Mouse (Mus musculus) neural tube, embryonic 12.5 days (tissue): ENCODE data around the gene Fzd4. TPM values are rescaled to one million over a fixed set of nuclear protein-coding genes. Genes with fewer than 3 reads are reported as not detected.

Source experiments
- ATAC-seq: fragments of 200-750 bp; cut with Nextera tagmentation; 2 replicates; pipeline ENCODE4 v1.8.0; 2017; ENCODE audit warnings: low read depth, mild to moderate bottlenecking, moderate TSS enrichment, moderate library complexity; ENCODE audit not compliant: low FRiP score
- H3K27ac ChIP-seq: fragments of 300-500 bp; sonication (generic); 2 replicates; pipeline ENCODE4 v1.5.1; 2016
- H3K27me3 ChIP-seq: fragments of 300-500 bp; sonication (generic); replicated peaks from 2 replicates; pipeline ENCODE4 v1.6.1; 2016; ENCODE audit warnings: mild to moderate bottlenecking
- H3K36me3 ChIP-seq: fragments of 300-500 bp; sonication (generic); 2 replicates; pipeline ENCODE4 v1.6.1; 2016; ENCODE audit warnings: mild to moderate bottlenecking
- H3K4me1 ChIP-seq: fragments of 300-500 bp; sonication (generic); 2 replicates; pipeline ENCODE4 v1.6.1; 2016
- H3K4me2 ChIP-seq: fragments of 300-500 bp; sonication (generic); replicated peaks from 2 replicates; pipeline ENCODE4 v1.6.1; 2016; ENCODE audit warnings: mild to moderate bottlenecking
- H3K4me3 ChIP-seq: fragments of 300-500 bp; sonication (generic); 2 replicates; pipeline ENCODE4 v1.5.1; 2016
- H3K9ac ChIP-seq: fragments of 300-500 bp; sonication (generic); 2 replicates; pipeline ENCODE4 v1.6.1; 2016; ENCODE audit warnings: mild to moderate bottlenecking
- H3K9me3 ChIP-seq: fragments of 300-500 bp; sonication (generic); 2 replicates; pipeline ENCODE4 v1.6.1; 2016; ENCODE audit warnings: mild to moderate bottlenecking
- WGBS: fragments of 180-500 bp; shearing (Covaris S2); methylation state at CpG from one replicate; pipeline ENCODE4 v1.1.7; 2016; 5-methylcytosine and 5-hydroxymethylcytosine counted together
- polyA plus RNA-seq: library from polyadenylated mRNA; unstranded; fragments of >200 nt; fragmentation: Nextera tagmentation; extraction: Ambion mirVana; gene quantifications from 2 replicates; pipeline ENCODE4 v1.2.1, GENCODE M21; 2016

Gene Fzd4
- polyA plus RNA-seq: 2.7 and 2.9 TPM in 2 replicates

DNA sequence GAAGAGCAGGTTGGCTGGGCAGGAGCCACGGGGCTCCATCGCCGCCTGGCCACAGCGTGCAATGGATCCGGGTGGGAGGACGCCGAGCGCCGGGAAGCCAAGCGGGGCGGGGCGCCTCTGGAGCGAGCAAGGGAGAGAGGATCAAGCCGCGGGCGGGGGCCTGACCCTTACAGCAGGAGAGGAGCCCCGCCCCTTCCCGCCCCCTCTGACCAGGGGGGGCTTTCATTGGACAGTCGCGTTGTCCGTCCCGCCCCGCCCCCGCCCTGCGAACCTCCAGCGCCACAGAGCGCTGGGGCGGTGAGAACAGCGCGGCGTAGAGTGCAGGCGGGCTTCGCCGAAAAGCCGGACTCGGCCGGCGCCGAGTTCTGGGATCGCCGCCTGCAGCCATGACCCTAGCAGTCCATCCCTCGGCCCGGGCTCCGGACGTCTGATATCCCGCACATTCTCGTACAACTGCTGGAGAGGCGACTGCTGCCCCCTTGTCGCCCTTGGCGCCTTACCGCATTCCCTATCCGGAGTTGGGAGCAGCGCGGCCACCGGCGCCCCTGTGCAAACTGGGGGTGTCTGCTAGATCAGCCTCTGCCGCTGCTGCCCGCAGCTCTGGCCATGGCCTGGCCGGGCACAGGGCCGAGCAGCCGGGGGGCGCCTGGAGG, at the start of gene Fzd4, which contains the start of gene Tmem135:
Gene Fzd4, plus strand, starts transcription at position 275 of the 653 bp plus-strand sequence.
Gene Tmem135, minus strand, starts transcription at position 142 of the 653 bp plus-strand sequence.
- Histone ChIP-seq H3K4me2 (peak within 1 kb of the TSS; percentile 94), H3K27ac (peak within 1 kb of the TSS; percentile 32; the same call in 1 of the 2 replicates), H3K36me3 (no peaks in the 10 kb centered on the region), H3K4me1 (peaks cover 4% of the 10 kb centered on the region; the same call in 1 of the 2 replicates), H3K9ac (peak within 1 kb of the TSS; percentile 68), H3K4me3 (peak within 1 kb of the TSS; percentile 57), H3K27me3 (peaks cover 3% of the 10 kb centered on the region; the same call in 1 of the 2 replicates), H3K9me3 (no peaks in the 10 kb centered on the region)
- ATAC-seq: peak; percentile 98
- WGBS: 1% methylated on average over 60 of the region's 62 CpGs

DNA sequence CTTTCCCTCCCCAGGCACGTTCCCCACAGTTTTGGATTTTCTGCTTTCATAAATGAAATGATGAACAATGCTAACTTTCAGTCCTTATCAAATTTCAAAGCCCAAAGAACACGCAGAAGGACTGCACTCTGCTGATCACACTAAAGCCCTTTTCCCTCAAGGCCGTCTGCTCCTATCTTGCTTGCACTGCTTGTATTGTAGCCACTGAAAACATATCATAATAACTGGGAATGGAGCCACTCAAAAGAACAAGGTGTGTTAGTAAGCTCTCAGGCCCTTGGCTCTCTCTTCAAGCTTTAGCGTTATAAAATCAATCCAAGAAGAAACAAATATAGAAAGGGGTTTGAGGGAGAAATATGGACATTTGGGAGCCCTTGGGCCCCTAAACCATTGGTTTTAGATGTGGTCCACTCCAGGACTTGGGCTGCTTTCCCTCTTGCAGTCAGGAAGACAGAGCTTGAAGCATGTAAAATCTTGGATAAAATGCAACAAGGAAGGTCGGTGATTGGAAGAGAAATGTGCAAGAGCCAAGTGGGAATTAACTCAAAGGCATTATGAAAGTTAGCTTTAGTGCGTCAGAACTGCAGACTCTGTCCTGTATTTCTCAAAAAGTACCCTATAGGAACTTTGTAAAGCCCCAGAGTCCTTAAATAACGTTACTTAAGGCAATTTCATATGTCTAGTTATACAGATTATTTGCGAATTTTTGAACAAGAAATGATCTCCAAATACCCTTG, 48.5 kb upstream of the Fzd4 start:
- Histone ChIP-seq H3K36me3 (no peaks in the 10 kb centered on the region), H3K4me2 (no peak overlapping the region), H3K4me3 (no peak overlapping the region), H3K27me3 (no peaks in the 10 kb centered on the region), H3K9ac (no peak overlapping the region), H3K4me1 (no peaks in the 10 kb centered on the region), H3K9me3 (no peaks in the 10 kb centered on the region), H3K27ac (no peak overlapping the region)
- 81% methylated on average over 8 of the region's 8 CpGs for WGBS
- no peak for ATAC-seq

DNA sequence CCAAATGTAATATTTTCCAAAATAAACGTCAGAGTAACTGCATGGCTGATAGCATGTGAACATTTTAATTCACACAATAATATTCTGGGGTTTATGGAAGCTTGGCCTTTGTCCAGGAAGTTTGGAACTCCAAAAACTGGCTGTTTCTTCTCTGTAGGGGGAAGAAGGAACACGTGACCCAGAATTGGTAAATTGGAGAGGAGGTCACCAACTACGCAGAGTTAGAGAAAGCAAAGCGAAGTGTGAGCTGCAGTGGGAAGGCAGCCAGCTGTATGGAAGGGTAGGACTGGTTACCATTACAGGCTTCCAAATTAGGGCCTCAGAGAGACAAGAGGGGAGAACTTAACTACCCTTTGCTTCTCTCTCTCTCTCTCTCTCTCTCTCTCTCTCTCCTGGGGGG, 47.8 kb upstream of the Fzd4 start:
- 72% methylated on average over 4 of the region's 4 CpGs for WGBS
- Histone ChIP-seq H3K4me3 (no peak overlapping the region), H3K9ac (no peak overlapping the region), H3K9me3 (no peaks in the 10 kb centered on the region), H3K4me1 (no peaks in the 10 kb centered on the region), H3K4me2 (no peak overlapping the region), H3K36me3 (no peaks in the 10 kb centered on the region), H3K27me3 (no peaks in the 10 kb centered on the region), H3K27ac (no peak overlapping the region)
- ATAC-seq: no peak

DNA sequence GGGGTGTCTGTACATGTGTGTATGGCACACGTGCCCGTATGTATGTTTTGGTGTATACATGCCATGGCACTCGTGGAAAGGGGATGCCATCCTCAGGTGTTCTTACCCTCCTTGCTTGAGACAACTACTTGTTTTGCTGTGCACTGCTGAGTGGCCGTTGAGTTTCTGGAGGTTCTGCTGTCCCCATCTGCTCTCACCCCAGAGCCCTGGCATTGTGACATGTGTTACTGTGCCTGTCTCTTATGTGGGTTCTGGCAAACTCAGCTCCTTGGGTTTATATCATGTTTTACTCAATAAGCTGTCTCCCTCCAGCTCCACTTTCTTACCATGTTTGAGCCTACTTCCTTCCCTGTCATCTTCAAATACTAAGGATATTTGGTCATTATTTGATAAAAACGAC, 40.2 kb upstream of the Fzd4 start:
- ATAC-seq: no peak
- Histone ChIP-seq H3K27ac (no peak overlapping the region), H3K9me3 (no peaks in the 10 kb centered on the region), H3K36me3 (no peaks in the 10 kb centered on the region), H3K4me3 (no peak overlapping the region), H3K4me1 (no peaks in the 10 kb centered on the region), H3K9ac (no peak overlapping the region), H3K27me3 (no peaks in the 10 kb centered on the region), H3K4me2 (no peak overlapping the region)
- WGBS: 90% methylated on average over 5 of the region's 5 CpGs

DNA sequence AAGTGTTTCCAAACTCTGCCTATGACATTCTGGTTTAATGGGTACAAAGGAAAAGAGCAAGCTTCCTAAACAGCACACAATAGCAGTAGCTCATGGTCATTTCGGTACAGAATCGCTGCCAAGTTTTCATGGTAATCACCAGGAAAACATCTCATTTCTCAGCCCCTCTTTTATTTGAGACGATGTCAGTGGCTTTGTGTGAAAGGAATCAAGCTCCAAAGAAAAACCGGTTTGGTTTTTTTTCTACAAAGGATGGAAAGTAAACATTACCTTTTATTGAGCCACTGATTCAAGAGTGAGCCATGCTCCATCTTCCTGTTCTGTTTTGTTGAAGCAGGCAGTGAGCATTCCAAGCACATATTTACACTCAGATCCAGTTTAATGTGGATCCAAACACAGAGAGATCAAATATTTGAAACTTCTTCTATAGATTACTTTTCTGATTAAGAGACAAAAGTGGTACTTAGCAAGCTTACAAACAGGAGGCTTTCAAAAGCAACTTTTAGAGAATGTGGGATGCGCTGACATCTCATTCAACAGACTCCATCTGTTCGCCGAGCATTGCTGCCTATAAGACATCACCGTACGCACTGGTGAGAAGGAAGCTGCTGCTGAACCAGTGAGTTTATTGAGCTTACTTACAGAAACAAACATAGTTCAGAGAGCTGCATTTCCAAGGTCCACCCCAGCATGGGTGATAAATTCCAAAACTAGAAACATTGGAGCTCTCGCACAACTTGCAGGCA, 38.8 kb upstream of the Fzd4 start:
- no peaks in the 10 kb centered on the region for H3K4me1 ChIP-seq
- no peaks in the 10 kb centered on the region for H3K36me3 ChIP-seq
- no peak overlapping the region for H3K27ac ChIP-seq
- no peak overlapping the region for H3K9ac ChIP-seq
- peak overlapping the region; percentile 16; the same call in 1 of the 2 replicates for H3K4me2 ChIP-seq
- 0 out of 2 replicates have a peak, but pooled peaks have one; percentile 13 for ATAC-seq
- H3K9me3 ChIP-seq: no peaks in the 10 kb centered on the region
- H3K27me3 ChIP-seq: no peaks in the 10 kb centered on the region
- H3K4me3 ChIP-seq: no peak overlapping the region
- 63% methylated on average over 10 of the region's 10 CpGs for WGBS

DNA sequence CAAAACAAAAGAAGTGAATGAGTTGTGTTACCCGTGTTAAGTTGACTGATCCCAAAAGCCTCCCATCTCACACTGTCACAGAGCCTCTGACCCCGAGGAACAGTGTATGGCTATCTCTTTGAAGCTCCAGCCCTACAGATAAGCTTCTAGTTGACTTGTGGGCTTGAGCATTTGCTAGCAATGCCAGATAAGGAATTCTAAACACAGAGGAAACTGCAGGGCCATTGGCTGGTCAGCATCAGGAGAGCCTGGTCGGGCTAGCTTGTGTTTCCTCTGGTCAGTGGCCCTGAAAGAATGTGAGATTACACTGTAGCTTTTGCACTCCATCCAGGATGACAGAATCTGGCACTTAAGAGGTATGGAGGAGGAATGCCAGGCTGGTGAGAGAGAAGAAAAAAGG, 36.5 kb upstream of the Fzd4 start:
- no peak overlapping the region for H3K9ac ChIP-seq
- no peaks in the 10 kb centered on the region for H3K27me3 ChIP-seq
- H3K27ac ChIP-seq: no peak overlapping the region
- H3K4me1 ChIP-seq: no peaks in the 10 kb centered on the region
- WGBS: 54% methylated on average over 3 of the region's 3 CpGs
- H3K4me2 ChIP-seq: no peak overlapping the region
- H3K9me3 ChIP-seq: no peaks in the 10 kb centered on the region
- H3K36me3 ChIP-seq: no peaks in the 10 kb centered on the region
- ATAC-seq: no peak
- no peak overlapping the region for H3K4me3 ChIP-seq

DNA sequence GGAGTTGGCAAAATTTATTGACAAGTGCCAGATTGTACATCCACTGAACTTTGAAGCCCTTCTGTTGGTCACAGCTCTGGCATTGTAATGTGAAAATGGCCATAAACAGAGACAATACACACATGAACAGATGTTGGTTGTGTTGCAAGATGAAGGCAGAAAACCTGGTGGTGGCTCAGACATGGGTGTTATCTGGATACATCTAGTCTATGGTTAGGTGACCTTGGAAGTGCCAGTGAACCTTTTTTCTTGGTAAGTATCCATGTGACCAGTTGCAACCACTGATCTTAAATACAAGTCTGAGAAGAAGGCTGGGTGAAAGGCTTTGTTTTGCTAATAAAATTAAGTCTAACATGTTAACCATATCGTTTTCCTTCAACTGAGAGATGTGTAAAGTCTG, 34.1 kb upstream of the Fzd4 start:
- Histone ChIP-seq H3K4me1 (no peaks in the 10 kb centered on the region), H3K4me3 (no peak overlapping the region), H3K4me2 (no peak overlapping the region), H3K9ac (no peak overlapping the region), H3K27ac (no peak overlapping the region), H3K36me3 (no peaks in the 10 kb centered on the region), H3K27me3 (no peaks in the 10 kb centered on the region), H3K9me3 (no peaks in the 10 kb centered on the region)
- WGBS: 78% methylated on average over 1 of the region's 1 CpGs
- no peak for ATAC-seq

DNA sequence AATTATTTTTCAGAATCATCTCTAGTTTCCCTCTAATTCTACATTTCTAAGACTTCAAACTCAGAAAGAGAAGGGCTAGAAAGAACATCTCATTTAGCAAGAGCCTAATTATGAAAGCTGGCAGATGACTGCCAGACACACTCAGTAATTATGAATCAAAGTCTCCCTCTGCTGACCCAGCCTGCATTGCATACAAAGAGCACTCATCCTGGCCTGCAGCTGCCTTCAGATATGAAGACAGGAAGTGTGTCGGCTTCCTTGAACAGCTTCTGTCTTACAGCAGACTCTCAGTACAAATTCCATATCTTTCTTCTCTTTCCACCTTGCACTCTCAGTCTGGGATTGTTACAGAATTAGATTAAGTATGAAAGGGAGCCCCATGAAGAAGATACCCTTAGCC, 33.2 kb upstream of the Fzd4 start:
- no peak overlapping the region for H3K4me2 ChIP-seq
- H3K36me3 ChIP-seq: no peaks in the 10 kb centered on the region
- no peaks in the 10 kb centered on the region for H3K27me3 ChIP-seq
- H3K9me3 ChIP-seq: no peaks in the 10 kb centered on the region
- H3K4me1 ChIP-seq: no peaks in the 10 kb centered on the region
- H3K4me3 ChIP-seq: no peak overlapping the region
- no peak overlapping the region for H3K9ac ChIP-seq
- 63% methylated on average over 1 of the region's 1 CpGs for WGBS
- H3K27ac ChIP-seq: no peak overlapping the region
- no peak for ATAC-seq

DNA sequence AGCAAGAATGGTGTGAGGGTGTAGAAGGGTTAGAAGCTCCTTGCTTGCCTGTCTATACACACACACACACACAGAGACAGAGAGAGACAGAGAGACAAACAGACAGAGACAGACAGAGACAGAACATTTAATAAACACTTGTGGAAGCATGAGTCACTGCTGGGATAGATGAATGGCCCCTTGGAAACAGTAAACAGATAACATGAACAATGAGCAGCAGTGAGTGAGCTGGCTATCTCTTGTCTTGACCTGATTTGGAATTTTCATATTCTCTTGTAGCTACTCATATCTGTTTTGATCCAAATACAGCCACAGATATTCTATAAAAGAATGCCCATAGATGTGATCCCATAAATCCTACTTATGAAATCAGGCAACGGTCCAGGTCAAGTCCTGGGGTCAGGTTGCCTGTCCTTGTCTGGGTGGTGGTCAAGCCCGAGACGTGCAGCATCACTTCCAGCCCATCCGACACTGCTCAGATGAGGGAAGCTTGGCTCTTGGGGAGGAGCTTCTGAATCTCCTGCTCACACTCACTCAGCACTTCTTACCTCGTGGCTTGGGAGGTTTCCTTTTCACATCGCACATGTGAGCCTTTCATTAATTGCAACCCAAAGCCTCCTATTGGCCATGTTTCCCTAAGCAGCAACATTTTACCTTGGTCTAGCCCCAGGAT, 32.4 kb upstream of the Fzd4 start:
- Histone ChIP-seq H3K4me3 (no peak overlapping the region), H3K36me3 (no peaks in the 10 kb centered on the region), H3K9ac (no peak overlapping the region), H3K27ac (no peak overlapping the region), H3K4me1 (no peaks in the 10 kb centered on the region), H3K9me3 (no peaks in the 10 kb centered on the region), H3K4me2 (no peak overlapping the region), H3K27me3 (no peaks in the 10 kb centered on the region)
- no peak for ATAC-seq
- WGBS: 75% methylated on average over 6 of the region's 6 CpGs

DNA sequence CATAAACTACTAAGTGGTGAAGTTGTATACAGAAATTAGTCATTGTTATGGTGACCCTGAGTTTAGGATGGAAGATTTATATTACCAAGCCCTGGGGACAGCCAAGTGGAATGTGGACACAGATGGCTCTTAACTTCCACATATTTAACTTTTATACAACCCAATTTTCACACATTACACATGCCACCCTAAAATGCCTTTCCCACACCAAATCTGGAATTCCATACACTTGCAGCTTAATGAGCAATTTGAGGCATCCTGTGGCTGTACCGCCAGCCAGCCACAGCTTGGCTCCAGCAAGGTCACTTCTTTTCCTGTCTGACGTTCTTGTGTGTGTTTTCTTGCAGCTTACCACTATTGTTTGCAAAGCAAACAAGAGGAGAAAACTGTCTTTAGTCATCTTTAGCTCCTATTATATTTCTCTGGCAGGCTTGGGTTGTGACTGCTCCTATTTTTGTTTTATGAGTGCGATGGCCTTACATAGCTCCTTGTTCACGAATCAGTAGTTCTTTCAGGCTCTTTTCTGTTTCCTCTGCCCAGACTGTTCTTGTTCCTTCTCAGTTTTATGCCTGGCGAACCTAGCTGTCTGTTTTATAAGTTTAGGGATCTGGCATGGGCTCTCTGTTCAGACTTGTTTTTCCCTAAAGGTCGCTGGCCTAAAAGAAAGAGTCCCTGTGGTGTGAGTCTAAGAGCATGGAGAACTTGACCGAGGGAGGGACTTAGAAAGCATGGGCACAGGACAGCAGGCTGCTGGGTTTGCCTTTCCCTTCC, 23.0 kb upstream of the Fzd4 start:
- Histone ChIP-seq H3K27ac (no peak overlapping the region), H3K9ac (no peak overlapping the region), H3K4me1 (no peaks in the 10 kb centered on the region), H3K4me2 (no peak overlapping the region), H3K27me3 (no peaks in the 10 kb centered on the region), H3K4me3 (no peak overlapping the region), H3K9me3 (no peaks in the 10 kb centered on the region), H3K36me3 (no peaks in the 10 kb centered on the region)
- 41% methylated on average over 7 of the region's 7 CpGs for WGBS
- ATAC-seq: no peak

DNA sequence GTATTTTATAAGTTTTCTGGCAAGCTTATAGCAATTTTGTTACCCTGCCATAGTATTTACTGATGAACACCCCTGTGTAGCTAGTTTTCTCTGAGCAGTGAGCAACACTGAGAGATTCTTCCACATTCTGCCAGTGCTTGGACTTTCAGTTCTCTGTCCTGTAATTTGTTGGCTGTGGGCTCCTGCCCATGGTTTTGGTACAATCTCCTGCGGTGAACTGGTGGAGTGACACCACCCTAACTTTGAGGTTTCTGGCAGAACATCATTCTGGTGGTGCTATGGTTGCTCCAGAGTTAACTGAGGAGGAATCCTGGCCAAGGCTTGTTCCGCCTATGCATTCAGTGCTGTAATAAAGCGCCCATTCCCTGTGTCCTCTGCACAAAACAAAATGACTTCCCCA, 21.3 kb upstream of the Fzd4 start:
- ATAC-seq: no peak
- 93% methylated on average over 3 of the region's 3 CpGs for WGBS
- no peak overlapping the region for H3K4me2 ChIP-seq

More for the DNA sequence above, 21.3 kb upstream of the Fzd4 start:
- Histone ChIP-seq H3K9ac (no peak overlapping the region), H3K27ac (no peak overlapping the region), H3K36me3 (no peaks in the 10 kb centered on the region), H3K27me3 (no peaks in the 10 kb centered on the region), H3K4me1 (no peaks in the 10 kb centered on the region), H3K9me3 (no peaks in the 10 kb centered on the region), H3K4me3 (no peak overlapping the region)
